Mouse (Mus musculus) heart, embryonic 14.5 days (tissue): ENCODE data around the gene Srd5a3. TPM values are rescaled to one million over a fixed set of nuclear protein-coding genes. Genes with fewer than 3 reads are reported as not detected.
A peak's percentile ranks its signal among the peaks of the same experiment; 100 is the strongest.

ENCODE experiments used
- ATAC-seq: fragments of 200-750 bp; cut with Nextera tagmentation; 2 replicates; pipeline ENCODE4 v1.8.0; 2017; ENCODE audit warnings: low read depth, moderate TSS enrichment; ENCODE audit not compliant: insufficient number of reproducible peaks, insufficient read depth, low FRiP score
- H3K27ac ChIP-seq, 2 experiments: fragments of 200-500 bp in 1 of 2; fragments of 300-500 bp in 1 of 2; sonication (generic) in 1 of 2; replicated peaks in 1 of 2; 2 replicates each; pipeline ENCODE4 v1.5.1; 2012 to 2014; ENCODE audit warnings: low read depth in 2 of 2, low read length in 2 of 2, control low read depth in 1 of 2, mild to moderate bottlenecking in 1 of 2, mixed read lengths in 1 of 2; ENCODE audit not compliant: control insufficient read depth in 1 of 2, insufficient read depth in 1 of 2
- H3K27me3 ChIP-seq: fragments of 300-500 bp; sonication (generic); 2 replicates; pipeline ENCODE4 v1.6.1; 2014; ENCODE audit warnings: mild to moderate bottlenecking, low read length, control low read depth; ENCODE audit not compliant: control insufficient read depth, insufficient read depth
- H3K36me3 ChIP-seq: fragments of 300-500 bp; sonication (generic); 2 replicates; pipeline ENCODE4 v1.6.1; 2014; ENCODE audit warnings: mild to moderate bottlenecking, control low read depth, low read length, mixed read lengths; ENCODE audit not compliant: control insufficient read depth, insufficient read depth
- H3K4me1 ChIP-seq, 2 experiments: fragments of 200-500 bp in 1 of 2; fragments of 300-500 bp in 1 of 2; sonication (generic) in 1 of 2; 2 replicates each; pipeline ENCODE4 v1.6.1; 2012 to 2014; ENCODE audit warnings: low read length in 2 of 2, control low read depth in 1 of 2, mixed read lengths in 1 of 2; ENCODE audit not compliant: control insufficient read depth in 2 of 2, insufficient read depth in 2 of 2
- H3K4me2 ChIP-seq: fragments of 300-500 bp; sonication (generic); 2 replicates; pipeline ENCODE4 v1.6.1; 2014; ENCODE audit warnings: mild to moderate bottlenecking, low read length
- H3K4me3 ChIP-seq, 2 experiments: fragments of 200-500 bp in 1 of 2; fragments of 300-500 bp in 1 of 2; sonication (generic) in 1 of 2; 2 replicates each; pipeline ENCODE4 v1.5.1; 2012 to 2014; ENCODE audit warnings: low read length in 2 of 2, mild to moderate bottlenecking in 2 of 2, control low read depth in 1 of 2, low read depth in 1 of 2, moderate library complexity in 1 of 2; ENCODE audit not compliant: control insufficient read depth in 1 of 2, insufficient read depth in 1 of 2
- H3K9ac ChIP-seq: fragments of 300-500 bp; sonication (generic); 2 replicates; pipeline ENCODE4 v1.6.1; 2014; ENCODE audit warnings: mild to moderate bottlenecking, low read length
- H3K9me3 ChIP-seq: fragments of 300-500 bp; sonication (generic); 2 replicates; pipeline ENCODE4 v1.6.1; 2016; ENCODE audit warnings: low read length, control low read depth; ENCODE audit not compliant: control insufficient read depth
- WGBS: fragments of 180-500 bp; shearing (Covaris S2); extraction: QIAGEN DNeasy Blood & Tissue Kit; methylation state at CpG from one replicate; pipeline ENCODE4 v1.1.7; 2014; 5-methylcytosine and 5-hydroxymethylcytosine counted together
- polyA plus RNA-seq: library from polyadenylated mRNA; unstranded; fragments of >200 nt; fragmentation: Nextera tagmentation; extraction: Ambion mirVana; gene quantifications from 2 replicates; pipeline ENCODE4 v1.2.1, GENCODE M21; 2014

Gene Srd5a3
- polyA plus RNA-seq, 1 experiment from 2014 or later = 22.6 TPM

GRCm38 (mm10) chr5:76153430-76153829 is 13.4 kb downstream of the Srd5a3 start:
- ATAC-seq = no peak
- H3K9me3 ChIP-seq = no peaks in the 10 kb centered on the region
- no peak overlapping the region for H3K27ac ChIP-seq
- peaks cover 11 to 19% of the 10 kb centered on the region in 2 experiments for H3K4me1 ChIP-seq
- no peaks in the 10 kb centered on the region for H3K27me3 ChIP-seq
- WGBS = 91% methylated on average over 11 of the region's 11 CpGs
- H3K4me2 ChIP-seq = no peak overlapping the region
- peaks cover 49% of the 10 kb centered on the region for H3K36me3 ChIP-seq
- H3K4me3 ChIP-seq = no peak overlapping the region
- no peak overlapping the region for H3K9ac ChIP-seq

- Histone ChIP-seq H3K4me1 (peaks cover 11 to 19% of the 10 kb centered on the region in 2 experiments), H3K9me3 (no peaks in the 10 kb centered on the region), H3K4me2 (peak overlapping the region; percentile 14), H3K27me3 (no peaks in the 10 kb centered on the region), H3K4me3 (no peak overlapping the region), H3K36me3 (peaks cover 45% of the 10 kb centered on the region), H3K9ac (no peak overlapping the region), H3K27ac (peak overlapping the region; percentile 76 to 82)
- peak; percentile 84 for ATAC-seq
- 45% methylated on average over 21 of the region's 21 CpGs for WGBS
Observed at GRCm38 (mm10) chr5:76154434-76155165, 14.5 kb downstream of the Srd5a3 start.

- Histone ChIP-seq H3K4me3 (no peak overlapping the region), H3K4me2 (no peak overlapping the region), H3K27ac (no peak overlapping the region), H3K36me3 (peaks cover 11% of the 10 kb centered on the region; the same call in 1 of the 2 replicates), H3K4me1 (peaks cover 6 to 14% of the 10 kb centered on the region in 2 experiments), H3K9me3 (no peaks in the 10 kb centered on the region), H3K27me3 (no peaks in the 10 kb centered on the region), H3K9ac (no peak overlapping the region)
- WGBS = 58% methylated on average over 6 of the region's 6 CpGs
- no peak for ATAC-seq
Observed at GRCm38 (mm10) chr5:76159555-76159954, 19.5 kb downstream of the Srd5a3 start.

GRCm38 (mm10) chr5:76160086-76160485 is 20.0 kb downstream of the Srd5a3 start:
- Histone ChIP-seq H3K4me3 (no peak overlapping the region), H3K36me3 (peaks cover 11% of the 10 kb centered on the region; the same call in 1 of the 2 replicates), H3K4me2 (no peak overlapping the region), H3K27ac (no peak overlapping the region), H3K9ac (no peak overlapping the region), H3K9me3 (no peaks in the 10 kb centered on the region), H3K4me1 (peaks cover 5 to 12% of the 10 kb centered on the region in 2 experiments), H3K27me3 (no peaks in the 10 kb centered on the region)
- ATAC-seq = no peak
- 27% methylated on average over 3 of the region's 3 CpGs for WGBS

GRCm38 (mm10) chr5:76161491-76161890 is 21.4 kb downstream of the Srd5a3 start:
- Histone ChIP-seq H3K27ac (no peak overlapping the region), H3K36me3 (0 out of 2 replicates have a peak, but pooled peaks cover 4% of the 10 kb centered on the region), H3K27me3 (no peaks in the 10 kb centered on the region), H3K9me3 (no peaks in the 10 kb centered on the region), H3K9ac (no peak overlapping the region), H3K4me3 (no peak overlapping the region), H3K4me2 (no peak overlapping the region), H3K4me1 (no peaks in the 10 kb centered on the region)
- WGBS = 77% methylated on average over 6 of the region's 6 CpGs
- ATAC-seq = no peak

- no peaks in the 10 kb centered on the region for H3K4me1 ChIP-seq
- no peak for ATAC-seq
- no peak overlapping the region for H3K27ac ChIP-seq
- 81% methylated on average over 5 of the region's 5 CpGs for WGBS
- H3K4me3 ChIP-seq = no peak overlapping the region
- no peak overlapping the region for H3K9ac ChIP-seq
- H3K36me3 ChIP-seq = no peaks in the 10 kb centered on the region
- no peaks in the 10 kb centered on the region for H3K9me3 ChIP-seq
- H3K27me3 ChIP-seq = no peaks in the 10 kb centered on the region
- no peak overlapping the region for H3K4me2 ChIP-seq
Observed at GRCm38 (mm10) chr5:76162926-76163325, 22.9 kb downstream of the Srd5a3 start.

GRCm38 (mm10) chr5:76163828-76164390 is 23.8 kb downstream of the Srd5a3 start:
- Histone ChIP-seq H3K27me3 (no peaks in the 10 kb centered on the region), H3K4me1 (no peaks in the 10 kb centered on the region), H3K9ac (no peak overlapping the region), H3K9me3 (no peaks in the 10 kb centered on the region), H3K4me2 (no peak overlapping the region), H3K27ac (no peak overlapping the region), H3K4me3 (no peak overlapping the region), H3K36me3 (no peaks in the 10 kb centered on the region)
- no peak for ATAC-seq
- WGBS = 80% methylated on average over 4 of the region's 4 CpGs
